Comparison of ENCODE assay signal across 18 mouse cellular contexts in the genomic region with DNA sequence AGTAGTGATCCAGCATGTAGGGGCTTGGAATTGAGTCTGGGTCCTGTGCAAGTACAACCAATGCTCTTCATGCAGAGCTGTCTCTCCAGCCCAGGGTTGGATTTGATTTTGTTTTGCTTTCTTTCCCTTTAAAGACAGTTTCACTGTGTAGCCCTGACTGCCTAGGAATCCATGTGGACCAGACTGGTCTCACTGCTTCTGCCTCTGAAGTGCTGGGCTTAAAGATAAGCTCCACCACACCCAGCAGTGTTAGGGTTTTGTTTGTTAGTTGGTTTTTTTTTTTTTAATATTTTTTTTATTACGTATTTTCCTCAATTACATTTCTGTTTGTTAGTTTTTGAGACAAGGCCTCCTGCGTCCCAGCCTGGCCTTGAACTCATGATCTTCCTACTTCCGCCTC. TPM values are rescaled to one million over a fixed set of nuclear protein-coding genes. Genes with fewer than 3 reads are reported as not detected.
DNase-seq lines count a peak whose midpoint lies in the region; ATAC-seq and TF ChIP-seq lines count a peak whose summit lies in the region.
"Had no signal": no experiment of that assay in that cellular context is flagged by ENCODE, and none has a peak within 500 bp of the region (broad histone marks: within the 10 kb centered on the region; RNA-seq: fewer than 3 reads in every experiment).

No protein-coding gene starts in this region.

- intact Hi-C loops in gastrocnemius, adult 2 months (cut with DNase I): loop anchor here (5.0 kb wide), 1 partner anchor 163 kb away; the partner anchor contains the start of gene Trappc3

- H3K4me3 ChIP-seq in gastrocnemius, adult 2 months: no peak overlapping the region
- no peak overlapping the region for H3K4me3 ChIP-seq in layer of hippocampus, adult 2 months
- no peak overlapping the region for H3K4me3 ChIP-seq in liver, embryonic 11.5 days (ENCODE audit: low read depth, low read length)
- H3K4me3 ChIP-seq in olfactory bulb, adult 2 months (ENCODE audit: insufficient read depth, low read depth, low read length): no peak overlapping the region
- H3K4me3 ChIP-seq: hindbrain, embryonic 10.5 days; lung, embryonic 15.5 days; megakaryocyte, embryonic 14.5 days; neural tube, embryonic 15.5 days had no signal

- H3K27me3 ChIP-seq in liver, embryonic 11.5 days (replicated peaks; ENCODE audit: control insufficient read depth, insufficient read depth, low read length): no peaks in the 10 kb centered on the region
- H3K27me3 ChIP-seq: lung, embryonic 15.5 days; megakaryocyte, embryonic 14.5 days; neural tube, embryonic 15.5 days; Patski had no signal

- no peaks in the 10 kb centered on the region for H3K9me3 ChIP-seq in liver, embryonic 11.5 days (ENCODE audit: control insufficient read depth, low read length)
- H3K9me3 ChIP-seq: hindbrain, embryonic 10.5 days; lung, embryonic 15.5 days; megakaryocyte, embryonic 14.5 days; neural tube, embryonic 15.5 days had no signal

- no peak for TF ChIP-seq POLR2A in olfactory bulb, adult 2 months (IDR thresholded peaks at IDR 0.05; ENCODE audit: insufficient read depth, low read depth, low read length)

- 72% methylated on average over 3 of the region's 3 CpGs for WGBS in liver, embryonic 11.5 days
- whole genome bisulfite sequencing in olfactory bulb, adult 2 months: 94% methylated on average over 3 of the region's 3 CpGs

- TF ChIP-seq CTCF in gastrocnemius, adult 2 months (IDR thresholded peaks at IDR 0.05): no peak
- TF ChIP-seq CTCF in layer of hippocampus, adult 2 months (conservative IDR thresholded peaks at IDR 0.05): no peak
- no peak for TF ChIP-seq CTCF in olfactory bulb, adult 2 months (IDR thresholded peaks at IDR 0.05; ENCODE audit: insufficient read depth, low read depth, low read length)

- H3K4me1 ChIP-seq in liver, embryonic 11.5 days (replicated peaks; ENCODE audit: control insufficient read depth, insufficient read depth, low read length): peaks cover 42% of the 10 kb centered on the region
- peaks cover 30% of the 10 kb centered on the region for H3K4me1 ChIP-seq in olfactory bulb, adult 2 months (ENCODE audit: control insufficient read depth, insufficient read depth, low read length)

- H3K27ac ChIP-seq in gastrocnemius, adult 2 months: peak overlapping the region; percentile 38; the same call in 1 of the 2 replicates
- 0 out of 2 replicates have a peak overlapping the region, but pooled peaks have one; percentile 21 for H3K27ac ChIP-seq in layer of hippocampus, adult 2 months
- H3K27ac ChIP-seq in liver, embryonic 11.5 days (ENCODE audit: low read depth, low read length): peak overlapping the region; percentile 80
- peak overlapping the region; percentile 26; the same call in 1 of the 2 replicates for H3K27ac ChIP-seq in olfactory bulb, adult 2 months (ENCODE audit: insufficient read depth, low read depth, low read length)
- H3K27ac ChIP-seq: hindbrain, embryonic 10.5 days; lung, embryonic 15.5 days; neural tube, embryonic 15.5 days had no signal

- peak overlapping the region; percentile 48; the same call in 1 of the 2 replicates for H3K9ac ChIP-seq in liver, embryonic 11.5 days (ENCODE audit: low read depth, low read length)
- H3K9ac ChIP-seq: lung, embryonic 15.5 days; neural tube, embryonic 15.5 days had no signal

- 0 out of 2 replicates have a peak, but pooled peaks cover 3% of the 10 kb centered on the region for H3K36me3 ChIP-seq in liver, embryonic 11.5 days (ENCODE audit: control insufficient read depth, insufficient read depth, low read length)
- H3K36me3 ChIP-seq: neural tube, embryonic 15.5 days had no signal

- no peak for ATAC-seq in liver, embryonic 11.5 days (replicated peaks; ENCODE audit: low FRiP score)
- ATAC-seq: inflammation-experienced regulatory T-cells, adult 6 months; Patski had no signal

- H3K4me2 ChIP-seq in liver, embryonic 11.5 days: peak overlapping the region; percentile 49
- H3K4me2 ChIP-seq: lung, embryonic 15.5 days; neural tube, embryonic 15.5 days had no signal

- DNase-seq in gastrocnemius, adult 2 months: no peak
- DNase-seq in gastrocnemius, postnatal 4 days (ENCODE audit: low spot score in 2 of 2): no peak
- DNase-seq in layer of hippocampus, adult 2 months (ENCODE audit: low spot score in 2 of 2): no peak
- no peak for DNase-seq in layer of hippocampus, postnatal 10 days (ENCODE audit: low spot score in 2 of 2)
- DNase-seq in liver, embryonic 11.5 days (ENCODE audit: low spot score): no peak
- DNase-seq in right cerebral cortex, postnatal 14 days: no peak
- DNase-seq in thymus, postnatal 0 days (ENCODE audit: low spot score): no peak
- DNase-seq: cerebellum, adult 2 months; gastrocnemius, postnatal 10 days; kidney, adult 9 months; retina, postnatal 1 day had no signal

RNA-seq across cellular contexts. Expression of gene Lsm10, which starts 2.9 kb away (rescaled TPM):
- 1 to 10 TPM; 7.3 to 7.4 TPM for total RNA-seq in gastrocnemius, adult 2 months (2021)
- total RNA-seq in gastrocnemius, postnatal 4 days (2021): 10 to 100 TPM; 16.2 to 16.9 TPM
- 10 to 100 TPM; 13.4 to 13.8 TPM for total RNA-seq in layer of hippocampus, adult 2 months (2021)
- total RNA-seq in layer of hippocampus, postnatal 10 days (2021): 10 to 100 TPM; 15.6 TPM
- polyA plus RNA-seq in liver, embryonic 11.5 days (2014; fragmentation: Nextera tagmentation; extraction: Ambion mirVana): 46.6 and 53.3 TPM in 2 replicates
- not detected in 2 replicates for polyA plus RNA-seq in olfactory bulb, adult 2 months (2012; ENCODE audit: insufficient read depth, insufficient read length, low replicate concordance, missing spikeins)
- 55.9 and 61.0 TPM in 2 replicates for polyA plus RNA-seq in thymus, postnatal 0 days (2015; fragmentation: Nextera tagmentation; extraction: Ambion mirVana)

RNA-seq across cellular contexts. Expression of gene Stk40, which starts 4.4 kb away (rescaled TPM):
- 100 to 1,000 TPM; 102 to 108 TPM for total RNA-seq in gastrocnemius, adult 2 months (2021)
- 10 to 100 TPM; 34.4 to 39.0 TPM for total RNA-seq in gastrocnemius, postnatal 4 days (2021)
- 10 to 100 TPM; 24.8 to 26.6 TPM for total RNA-seq in layer of hippocampus, adult 2 months (2021)
- 10 to 100 TPM; 19.7 to 20.7 TPM for total RNA-seq in layer of hippocampus, postnatal 10 days (2021)
- polyA plus RNA-seq in liver, embryonic 11.5 days (2014; fragmentation: Nextera tagmentation; extraction: Ambion mirVana): 24.4 and 26.7 TPM in 2 replicates
- not detected in 2 replicates for polyA plus RNA-seq in olfactory bulb, adult 2 months (2012; ENCODE audit: insufficient read depth, insufficient read length, low replicate concordance, missing spikeins)
- 26.5 and 28.8 TPM in 2 replicates for polyA plus RNA-seq in thymus, postnatal 0 days (2015; fragmentation: Nextera tagmentation; extraction: Ambion mirVana)

RNA-seq across cellular contexts. Expression of gene Oscp1, which starts 41.0 kb away (rescaled TPM):
- total RNA-seq in gastrocnemius, adult 2 months (2021): 1 to 10 TPM; 2.3 to 3.7 TPM
- total RNA-seq in gastrocnemius, postnatal 4 days (2021): 1 to 10 TPM; 4.4 to 4.6 TPM
- 10 to 100 TPM; 41.1 to 44.5 TPM for total RNA-seq in layer of hippocampus, adult 2 months (2021)
- total RNA-seq in layer of hippocampus, postnatal 10 days (2021): 10 to 100 TPM; 43.2 to 53.0 TPM
- 6.6 TPM in 2 replicates for polyA plus RNA-seq in liver, embryonic 11.5 days (2014; fragmentation: Nextera tagmentation; extraction: Ambion mirVana)
- polyA plus RNA-seq in olfactory bulb, adult 2 months (2012; ENCODE audit: insufficient read depth, insufficient read length, low replicate concordance, missing spikeins): not detected in 2 replicates
- polyA plus RNA-seq in thymus, postnatal 0 days (2015; fragmentation: Nextera tagmentation; extraction: Ambion mirVana): 4.8 and 5.0 TPM in 2 replicates

RNA-seq across cellular contexts. Expression of gene Eva1b, which starts 48.2 kb away (rescaled TPM):
- 1 to 10 TPM; 2.9 to 4.4 TPM for total RNA-seq in gastrocnemius, adult 2 months (2021)
- total RNA-seq in gastrocnemius, postnatal 4 days (2021): 10 to 100 TPM; 31.8 to 33.8 TPM
- 1 to 10 TPM; 3.3 to 3.6 TPM for total RNA-seq in layer of hippocampus, adult 2 months (2021)
- 10 to 100 TPM in 1 of 2 experiments, 1 to 10 TPM in 1; 6.7 to 10.4 TPM for total RNA-seq in layer of hippocampus, postnatal 10 days (2021)
- polyA plus RNA-seq in liver, embryonic 11.5 days (2014; fragmentation: Nextera tagmentation; extraction: Ambion mirVana): 25.3 and 28.1 TPM in 2 replicates
- polyA plus RNA-seq in olfactory bulb, adult 2 months (2012; ENCODE audit: insufficient read depth, insufficient read length, low replicate concordance, missing spikeins): not detected in 2 replicates
- polyA plus RNA-seq in thymus, postnatal 0 days (2015; fragmentation: Nextera tagmentation; extraction: Ambion mirVana): 28.2 and 28.7 TPM in 2 replicates

RNA-seq across cellular contexts. Expression of gene Mrps15, which starts 52.6 kb away (rescaled TPM):
- total RNA-seq in gastrocnemius, adult 2 months (2021): 10 to 100 TPM; 72.3 to 86.8 TPM
- 10 to 100 TPM; 57.4 to 57.7 TPM for total RNA-seq in gastrocnemius, postnatal 4 days (2021)
- total RNA-seq in layer of hippocampus, adult 2 months (2021): 10 to 100 TPM; 46.2 to 48.6 TPM
- total RNA-seq in layer of hippocampus, postnatal 10 days (2021): 10 to 100 TPM; 53.6 to 55.7 TPM
- polyA plus RNA-seq in liver, embryonic 11.5 days (2014; fragmentation: Nextera tagmentation; extraction: Ambion mirVana): 186 and 190 TPM in 2 replicates
- polyA plus RNA-seq in olfactory bulb, adult 2 months (2012; ENCODE audit: insufficient read depth, insufficient read length, low replicate concordance, missing spikeins): not detected in 2 replicates
- 118 and 143 TPM in 2 replicates for polyA plus RNA-seq in thymus, postnatal 0 days (2015; fragmentation: Nextera tagmentation; extraction: Ambion mirVana)

Comparison
In these comparisons a context has a peak if more than half of its experiments do, and no peak if none do; other contexts are left out.
1. H3K27ac ChIP-seq: peak in every context shown above with its lines; median percentile 80 in liver, embryonic 11.5 days; 38 in gastrocnemius, adult 2 months; 26 in olfactory bulb, adult 2 months; 21 in layer of hippocampus, adult 2 months.
2. RNA of gene Oscp1, which starts 41.0 kb away (total RNA-seq): 43.2 to 53.0 TPM in layer of hippocampus, postnatal 10 days and 41.1 to 44.5 TPM in layer of hippocampus, adult 2 months; 4.4 to 4.6 TPM in gastrocnemius, postnatal 4 days and 2.3 to 3.7 TPM in gastrocnemius, adult 2 months; every median in the first group is over 4 times any median in the second.